Mouse (Mus musculus): Measurements from ENCODE around the gene Ren1.

Gene Ren1

DNA sequence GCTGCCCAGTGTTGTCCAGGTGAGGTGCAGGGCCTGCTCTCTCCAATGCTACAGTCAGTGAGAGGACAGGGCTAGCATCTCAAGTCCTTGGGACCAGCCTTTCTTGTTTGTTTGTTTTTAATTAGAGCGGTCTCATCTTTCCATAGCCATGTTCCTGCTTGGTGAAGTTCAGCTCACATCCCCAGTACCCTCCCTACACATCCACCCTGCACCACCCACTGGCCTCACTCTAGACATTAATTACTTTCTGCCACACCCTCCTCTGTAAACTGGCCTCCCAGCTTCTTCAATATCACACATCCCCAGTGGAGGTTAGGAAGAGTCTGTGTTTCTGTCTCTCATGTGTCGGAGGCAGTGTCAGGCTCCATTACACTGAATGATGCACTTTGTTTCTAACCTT lies 6.0 kb upstream of the Ren1 start:
- DNase-seq (ENCODE audit: low spot score), result no peak

DNA sequence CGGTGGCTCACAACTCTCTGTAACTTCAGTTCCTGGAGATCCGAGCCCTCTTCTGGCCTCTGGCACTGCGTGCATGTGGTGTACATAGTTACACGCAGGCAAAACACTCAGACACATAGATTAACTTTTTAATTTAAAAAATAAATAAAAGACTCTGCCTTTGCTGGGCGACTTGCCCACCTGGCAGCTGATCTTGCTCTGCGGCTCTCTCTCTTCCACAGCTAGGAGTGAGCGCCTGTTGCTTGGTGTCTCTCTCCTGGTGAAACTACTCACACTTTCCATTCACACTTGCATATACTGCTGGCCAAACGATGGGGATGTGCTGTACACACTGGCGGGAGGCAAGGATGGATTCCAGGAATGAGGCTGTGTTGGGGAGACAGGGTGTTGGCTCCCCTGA lies 3.8 kb upstream of the Ren1 start:
- no peak for DNase-seq (ENCODE audit: low spot score)

DNA sequence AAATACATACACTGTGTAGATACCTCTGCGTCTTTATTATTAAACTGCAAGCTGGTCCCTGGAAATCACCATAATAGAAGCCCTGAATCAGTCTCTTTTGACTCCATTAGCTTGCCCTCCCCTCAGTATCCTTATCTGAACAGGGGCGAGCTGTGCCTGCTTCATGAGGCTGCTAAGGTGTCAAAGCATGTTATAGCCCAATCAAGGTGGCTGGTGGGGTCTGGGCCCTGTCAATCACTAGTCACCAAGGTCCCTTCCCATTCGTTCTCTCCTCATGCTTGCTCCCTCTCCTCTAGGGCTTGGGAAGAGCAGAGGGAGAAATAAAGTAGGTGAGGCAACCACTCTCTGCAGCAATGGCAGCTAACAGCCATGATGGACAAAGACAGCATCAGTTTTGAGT lies 3.1 kb upstream of the Ren1 start:
- no peak for DNase-seq (ENCODE audit: low spot score)

DNA sequence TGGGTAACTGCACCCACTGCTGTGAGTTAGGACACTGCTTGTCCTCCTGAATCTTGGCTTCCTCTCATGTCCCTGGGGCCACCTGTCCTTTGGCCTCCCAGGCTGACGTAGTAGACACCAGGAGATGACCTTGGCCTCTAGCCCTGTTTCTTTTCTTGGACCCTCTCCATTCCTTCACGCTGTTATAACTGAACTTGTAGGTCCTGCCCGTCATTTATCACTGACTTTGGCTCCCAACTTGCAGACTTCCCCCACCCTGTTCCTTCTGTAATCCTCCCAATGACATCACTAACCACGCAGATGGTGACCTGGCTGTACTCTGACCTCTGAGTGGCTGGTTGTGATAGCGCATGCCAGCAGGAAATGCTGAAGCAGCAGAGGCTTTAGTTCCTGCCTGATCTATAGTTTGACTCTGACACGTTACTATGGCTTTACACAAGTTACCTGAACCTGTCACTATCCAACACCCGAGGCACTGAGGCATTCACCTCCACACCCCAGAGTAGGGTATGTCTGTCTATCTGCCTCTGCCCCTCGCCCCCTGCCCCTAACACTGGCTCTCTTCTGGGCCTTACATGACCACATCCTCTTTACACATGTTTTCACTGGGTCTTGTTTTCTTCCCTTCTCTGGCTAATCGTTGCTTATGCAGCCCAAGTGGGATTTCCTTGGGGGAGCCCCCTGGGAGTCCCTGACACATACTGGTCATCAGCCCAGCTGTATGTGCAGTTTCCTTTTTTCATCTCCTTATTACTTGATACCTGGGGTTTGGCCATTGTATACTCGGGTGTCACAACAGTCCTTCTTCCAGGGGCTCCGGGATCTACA lies 2.4 kb upstream of the Ren1 start:
- DNase-seq (ENCODE audit: low spot score), result no peak

DNA sequence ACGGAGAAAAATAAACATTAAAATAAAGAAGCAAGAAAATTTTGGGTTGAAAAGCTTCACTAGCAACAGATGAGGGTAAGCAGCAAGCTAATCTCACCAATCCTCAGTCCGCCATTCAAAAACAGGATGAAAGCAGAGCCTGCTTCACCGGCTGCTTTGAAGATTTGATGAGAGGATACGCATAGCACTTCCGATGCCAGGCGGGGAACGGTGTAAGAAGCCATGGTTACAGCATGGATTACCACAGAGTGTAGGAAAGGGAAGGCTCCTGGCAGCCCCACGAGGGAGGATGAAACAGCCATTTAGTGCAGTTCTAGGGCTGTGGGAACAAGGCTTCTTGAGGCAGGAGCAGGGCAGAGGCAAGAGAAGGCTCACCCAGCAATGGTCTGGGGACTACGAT lies 1.5 kb downstream of the Ren1 start:
- no peak for DNase-seq (ENCODE audit: low spot score)

DNA sequence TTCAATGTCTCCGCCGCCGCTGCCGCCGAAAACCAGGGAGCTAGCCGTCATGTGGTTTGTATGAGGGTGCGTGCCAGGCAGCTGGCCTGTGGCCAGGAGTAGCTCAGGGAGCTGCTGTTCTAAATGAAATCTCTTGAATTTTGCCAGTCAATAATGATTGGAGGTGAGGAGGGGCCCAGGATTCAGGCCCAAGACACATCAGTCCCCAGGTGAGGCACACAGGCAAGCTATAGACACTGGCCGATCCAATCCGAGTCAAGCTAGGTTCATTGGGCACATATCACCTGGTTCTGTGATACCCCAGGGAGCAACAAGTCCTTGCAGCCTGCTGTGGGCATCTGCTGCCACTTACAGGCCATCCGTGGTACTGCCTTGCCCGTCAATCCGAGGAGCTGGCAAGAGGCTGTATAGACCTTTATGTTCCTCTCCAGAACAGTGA lies 3.1 kb downstream of the Ren1 start:
- peak; percentile 50 for DNase-seq (ENCODE audit: low spot score)

DNA sequence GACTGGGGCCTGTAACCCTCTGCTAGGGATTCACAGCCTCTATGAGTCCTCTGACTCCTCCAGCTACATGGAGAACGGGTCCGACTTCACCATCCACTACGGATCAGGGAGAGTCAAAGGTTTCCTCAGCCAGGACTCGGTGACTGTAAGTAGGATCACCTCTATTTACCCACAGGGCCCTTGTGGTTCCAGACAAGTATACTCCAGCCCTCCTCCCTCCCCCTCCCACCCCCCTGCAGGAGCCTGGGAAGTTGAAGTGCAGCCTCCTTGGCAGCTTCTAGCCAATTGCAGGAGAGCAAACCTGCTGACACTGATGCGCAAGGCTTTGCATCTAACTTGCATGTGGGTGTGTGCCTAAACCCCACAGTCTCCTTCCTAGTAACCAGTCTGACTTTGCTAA lies 5.2 kb downstream of the Ren1 start:
- no peak for DNase-seq (ENCODE audit: low spot score)

DNA sequence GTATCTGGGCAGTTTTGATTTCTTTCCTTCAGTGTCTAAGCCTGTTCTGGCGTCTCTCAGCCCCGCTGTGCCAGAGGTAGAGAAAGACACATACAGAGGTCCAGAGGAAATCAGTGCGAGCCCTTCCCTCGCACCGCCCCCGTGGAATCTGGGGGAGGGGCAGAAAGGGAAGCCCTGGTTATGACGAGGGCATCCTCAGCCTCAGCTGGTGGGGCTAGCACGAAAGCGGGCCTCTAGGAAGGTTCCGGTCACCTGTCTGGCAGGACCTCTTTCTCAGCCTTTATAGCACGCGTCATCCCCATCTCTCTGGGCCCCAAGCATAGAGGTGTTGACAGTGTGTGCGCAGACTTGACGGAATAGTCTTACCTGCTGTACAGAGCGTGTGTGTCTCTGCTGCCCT lies 5.6 kb downstream of the Ren1 start:
- no peak for DNase-seq (ENCODE audit: low spot score)

DNA sequence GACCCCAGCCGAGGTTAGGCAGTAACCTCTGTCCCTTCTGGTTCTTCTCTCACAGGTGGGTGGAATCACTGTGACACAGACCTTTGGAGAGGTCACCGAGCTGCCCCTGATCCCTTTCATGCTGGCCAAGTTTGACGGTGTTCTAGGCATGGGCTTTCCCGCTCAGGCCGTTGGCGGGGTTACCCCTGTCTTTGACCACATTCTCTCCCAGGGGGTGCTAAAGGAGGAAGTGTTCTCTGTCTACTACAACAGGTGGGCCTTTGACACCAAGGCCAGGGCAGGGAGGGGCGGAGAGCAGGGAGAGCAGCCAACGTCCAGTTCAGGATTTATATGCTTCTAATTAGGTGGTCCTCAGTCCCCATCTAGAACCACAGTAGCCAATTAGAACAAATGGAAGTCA lies 6.0 kb downstream of the Ren1 start:
- DNase-seq (ENCODE audit: low spot score), result no peak

DNA sequence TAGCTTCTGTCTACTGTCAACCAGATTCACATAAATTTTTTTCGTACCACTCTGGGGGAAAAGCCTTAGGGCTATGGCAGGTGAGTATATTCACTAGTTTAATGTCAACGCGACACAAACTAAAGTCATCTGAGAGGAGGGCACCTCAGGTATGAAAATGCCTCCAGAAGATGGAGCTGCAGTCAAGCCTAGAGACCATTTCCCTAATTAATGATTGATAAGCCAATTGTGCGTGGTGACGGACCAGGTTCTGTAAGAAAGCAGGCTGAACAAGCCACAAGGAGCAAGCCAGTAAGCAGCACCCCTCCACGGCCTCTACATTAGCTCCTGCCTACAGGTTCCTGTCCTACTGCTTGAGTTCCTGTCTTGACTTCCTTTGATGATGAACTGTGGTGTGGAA lies 10.7 kb downstream of the Ren1 start:
- DNase-seq (ENCODE audit: low spot score), result no peak

DNA sequence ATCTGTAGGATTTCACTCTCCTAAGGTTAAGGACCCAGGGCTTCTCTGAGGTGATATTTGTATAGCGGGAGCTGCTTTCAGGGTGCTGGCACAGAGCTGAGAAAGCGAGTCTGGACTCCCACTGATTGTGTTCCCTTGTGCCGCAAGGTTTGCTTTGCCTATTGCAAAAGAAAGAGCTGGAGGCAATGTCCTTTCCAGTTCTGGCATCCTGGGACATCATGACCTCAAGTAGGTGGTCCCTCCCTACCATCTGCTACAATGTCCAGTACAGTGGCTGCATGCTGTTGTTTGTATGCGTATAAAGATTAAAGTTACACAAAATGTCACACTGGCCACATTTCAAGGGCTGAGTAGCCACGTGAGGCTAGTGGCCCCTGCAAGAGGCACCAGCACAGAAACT lies 11.8 kb downstream of the Ren1 start:
- DNase-seq (ENCODE audit: low spot score), result no peak

DNA sequence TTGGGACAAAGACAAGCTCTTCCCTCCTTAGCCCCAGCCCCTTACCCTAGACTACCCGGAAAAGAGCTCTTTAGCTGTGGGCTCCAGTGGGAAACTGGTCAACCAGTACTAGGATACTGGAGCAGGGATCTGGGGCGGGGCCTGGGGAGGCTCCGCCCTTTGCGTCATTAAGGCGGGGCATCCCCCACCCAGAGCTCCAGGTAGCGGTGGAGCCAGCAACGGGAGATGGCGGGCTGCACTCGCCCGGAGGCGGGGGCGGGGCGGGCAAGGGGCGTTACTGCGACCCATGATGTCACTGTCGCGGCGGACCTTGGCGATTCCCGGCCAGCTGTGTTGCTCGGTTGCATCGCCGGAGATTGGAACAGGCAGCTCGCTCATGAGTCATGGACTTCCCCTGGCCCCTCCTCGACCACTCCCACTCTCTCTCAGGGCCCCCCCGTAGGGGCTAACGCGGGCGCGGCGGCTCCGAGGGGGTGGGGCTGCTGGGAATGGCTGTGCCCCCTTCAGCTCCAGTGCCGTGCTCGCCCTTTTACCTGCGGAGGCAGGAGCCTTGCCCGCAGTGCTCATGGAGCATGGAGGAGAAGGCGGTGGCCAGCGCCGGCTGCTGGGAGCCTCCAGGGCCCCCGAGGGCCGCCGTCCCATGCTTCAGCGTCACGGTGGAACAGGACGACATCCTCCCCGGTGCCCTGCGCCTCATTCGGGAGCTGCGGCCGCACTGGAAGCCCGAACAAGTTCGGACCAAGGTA lies 13.1 kb downstream of the Ren1 start, which contains the start of gene Etnk2:
Gene Etnk2, plus strand, starts transcription at position 297 of the 746 bp plus-strand sequence.
- DNase-seq (ENCODE audit: low spot score), result peak; percentile 88

DNA sequence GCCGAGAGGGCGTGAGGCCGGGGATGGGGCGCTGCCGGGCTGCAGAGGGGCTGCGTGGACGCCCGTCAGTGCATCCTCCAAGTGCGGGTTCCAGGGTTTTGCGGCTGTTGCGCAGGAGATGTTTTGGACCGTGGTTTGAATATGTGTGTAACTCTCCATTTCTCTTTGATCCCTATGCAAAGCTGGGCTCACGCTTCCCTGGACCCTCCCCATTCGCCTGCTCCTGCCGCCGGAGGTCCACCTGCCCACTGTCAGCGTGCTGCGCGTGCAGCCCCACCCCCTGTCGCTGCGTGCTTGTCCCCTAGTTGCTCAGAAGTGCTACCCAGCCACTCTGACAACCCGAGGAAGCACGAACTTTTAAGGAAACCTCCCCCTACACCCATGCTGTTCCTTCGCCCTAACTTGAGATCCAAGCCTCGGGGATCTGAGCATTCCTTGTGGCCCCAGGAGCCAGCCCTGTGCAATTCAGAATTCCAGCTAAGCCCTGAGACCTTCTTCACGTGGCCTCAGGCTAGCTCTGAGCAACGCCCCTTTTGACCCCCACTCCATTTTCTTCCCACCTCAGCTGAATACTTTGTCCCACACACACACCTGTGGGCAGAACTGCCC lies 13.8 kb downstream of the Ren1 start:
- no peak for DNase-seq (ENCODE audit: low spot score)

DNA sequence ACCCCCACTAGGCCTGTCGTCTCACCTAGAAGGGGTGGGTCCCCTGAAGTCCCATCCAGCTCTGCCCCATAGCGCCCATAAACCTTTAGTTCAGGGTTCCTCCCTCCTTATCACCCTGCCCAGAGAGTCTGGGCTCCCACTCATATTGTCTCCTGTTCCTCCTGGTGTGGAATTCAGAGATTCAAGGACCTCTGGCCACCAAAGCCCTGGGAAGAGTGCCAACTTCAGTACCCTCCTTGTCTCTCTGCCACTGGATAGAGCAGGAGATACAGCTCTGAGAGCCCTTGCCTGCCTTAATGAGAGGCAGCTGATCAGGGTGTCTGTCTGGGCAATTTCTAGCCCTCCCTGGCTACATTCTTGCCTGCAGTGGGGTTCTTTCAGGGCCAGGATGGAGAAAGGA lies 14.6 kb downstream of the Ren1 start:
- peak; percentile 75 for DNase-seq (ENCODE audit: low spot score)

DNA sequence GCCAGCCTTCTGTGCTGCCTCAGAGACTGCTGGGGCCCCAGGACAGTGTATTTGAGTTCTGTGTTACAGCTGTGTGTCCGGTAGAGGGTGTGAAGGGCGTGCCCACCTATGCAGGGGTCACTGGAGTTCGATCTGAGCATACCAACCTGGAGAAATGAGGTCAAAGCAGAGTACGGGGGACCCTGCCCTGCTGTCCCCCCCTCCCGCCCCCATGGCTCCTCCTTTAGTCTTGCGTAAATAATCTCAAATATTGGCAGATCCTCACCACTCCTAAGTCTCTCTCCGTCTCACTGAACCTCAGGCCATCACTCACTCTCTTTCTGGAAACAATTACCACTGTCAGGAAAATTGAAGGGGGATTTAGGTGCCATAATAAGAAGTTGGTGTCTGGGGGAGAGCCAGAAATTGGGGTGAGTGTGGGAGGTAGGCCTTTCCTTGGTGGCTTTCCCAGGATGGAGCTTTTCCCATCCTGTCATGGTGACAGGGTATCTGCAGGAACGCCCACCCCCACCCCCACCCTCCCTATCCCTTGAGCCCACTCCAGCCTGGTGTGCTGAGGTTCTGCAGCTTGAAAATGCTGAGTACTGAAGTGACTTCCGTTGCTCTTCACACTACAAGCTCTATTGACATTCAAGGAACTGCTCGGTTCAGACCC lies 16.8 kb downstream of the Ren1 start:
- DNase-seq (ENCODE audit: low spot score), result no peak

DNA sequence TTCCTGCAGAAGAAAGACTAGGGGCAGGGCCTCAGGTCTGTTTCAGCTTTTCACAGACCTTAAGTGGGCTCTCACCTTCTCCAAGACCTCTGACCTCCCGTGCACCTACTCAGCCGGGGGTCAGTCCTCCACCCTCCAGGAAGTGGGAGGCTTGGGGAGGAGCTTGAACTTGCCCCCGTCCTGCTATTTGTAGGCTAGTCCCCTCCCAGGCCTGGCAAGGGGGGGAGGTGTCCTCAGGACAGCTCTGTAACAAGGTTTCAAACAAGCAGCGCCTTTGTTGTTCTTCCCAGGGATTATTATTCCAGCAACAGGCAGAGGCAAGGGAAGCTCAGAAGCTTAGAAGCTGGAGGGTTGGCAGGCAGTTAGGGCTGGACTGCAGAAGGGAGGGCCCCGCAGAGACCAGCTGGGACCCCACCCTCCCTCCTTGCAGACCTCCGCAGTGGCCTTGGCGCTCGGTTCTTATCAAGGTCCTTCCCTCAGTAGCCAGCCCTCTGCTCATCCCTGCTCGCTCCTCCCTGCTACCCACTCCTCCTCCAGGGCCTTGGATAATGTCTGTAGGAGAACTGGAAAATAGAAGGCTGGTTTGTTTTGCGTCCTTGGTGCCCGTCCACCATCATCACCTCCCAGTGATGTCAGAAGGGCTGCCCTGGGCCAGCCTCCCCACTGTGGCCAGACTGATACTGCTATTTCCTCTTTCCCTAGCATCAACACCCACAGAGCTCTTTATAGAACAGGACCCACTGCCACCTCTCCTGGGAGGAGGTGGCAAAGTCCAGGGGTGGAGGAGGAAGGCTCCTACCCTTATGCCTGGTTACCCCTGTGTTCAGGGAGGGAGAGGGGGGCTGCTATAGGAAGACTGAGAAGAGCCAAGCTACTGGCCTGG lies 17.5 kb downstream of the Ren1 start:
- DNase-seq (ENCODE audit: low spot score), result peak; percentile 92

DNA sequence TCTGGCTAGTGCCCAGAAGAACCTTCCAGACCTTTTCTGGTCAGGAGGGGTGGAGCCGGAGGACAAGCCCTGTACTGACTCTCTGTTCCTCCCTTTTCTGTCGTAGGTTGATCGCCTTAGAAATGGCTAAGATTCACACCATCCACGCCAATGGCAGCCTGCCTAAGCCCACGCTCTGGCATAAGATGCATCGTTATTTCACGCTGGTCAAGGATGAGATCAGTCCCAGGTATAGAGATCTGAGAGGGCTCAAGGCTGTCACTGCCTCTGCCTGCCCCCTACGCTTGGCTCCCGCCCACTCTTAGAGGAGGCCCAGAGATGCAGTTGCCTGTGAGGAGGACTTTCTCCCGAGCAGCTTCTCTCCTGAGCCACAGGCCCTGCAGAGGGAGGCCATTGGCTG lies 18.3 kb downstream of the Ren1 start:
- DNase-seq (ENCODE audit: low spot score), result no peak

DNA sequence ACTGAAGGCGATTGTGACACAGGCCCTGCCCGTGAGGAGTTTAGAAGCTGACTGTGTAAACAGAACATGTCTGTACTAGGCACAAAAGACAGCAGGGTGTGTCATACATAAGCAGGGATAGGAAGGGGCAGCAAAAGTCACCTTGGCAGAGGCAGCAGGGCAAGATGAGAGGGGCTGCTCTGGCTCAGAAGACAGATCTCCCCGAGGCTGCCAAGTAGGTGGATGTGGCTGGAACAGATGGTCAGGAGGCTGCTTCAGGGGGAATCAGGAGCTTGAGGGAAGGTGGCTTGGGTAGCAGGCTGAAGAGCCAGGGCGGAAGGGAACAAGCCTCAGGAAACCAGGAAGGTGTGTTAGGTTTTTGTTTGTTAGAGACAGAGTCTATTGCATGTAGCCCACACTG lies 20.0 kb downstream of the Ren1 start:
- no peak for DNase-seq (ENCODE audit: low spot score)

DNA sequence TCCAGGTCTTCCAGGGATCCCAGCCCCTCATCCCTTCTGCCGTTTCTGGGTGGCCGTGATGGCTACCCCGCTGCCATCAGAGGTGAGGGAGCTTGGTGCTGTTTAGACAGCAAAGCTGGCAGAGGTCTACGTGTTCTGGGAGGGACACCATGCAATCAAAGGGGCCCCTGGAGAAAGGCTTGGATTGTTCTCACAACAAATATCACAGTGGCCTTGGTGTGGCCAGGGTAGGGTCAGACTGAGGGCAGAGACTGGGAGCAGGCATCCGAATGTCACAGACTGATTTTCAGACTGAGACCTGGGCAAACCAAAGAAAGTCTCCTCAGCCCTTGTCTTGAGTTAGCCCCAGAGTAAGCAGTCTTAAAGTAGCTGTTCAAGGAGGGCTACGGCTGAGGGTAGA lies 21.1 kb downstream of the Ren1 start:
- DNase-seq (ENCODE audit: low spot score), result no peak

DNA sequence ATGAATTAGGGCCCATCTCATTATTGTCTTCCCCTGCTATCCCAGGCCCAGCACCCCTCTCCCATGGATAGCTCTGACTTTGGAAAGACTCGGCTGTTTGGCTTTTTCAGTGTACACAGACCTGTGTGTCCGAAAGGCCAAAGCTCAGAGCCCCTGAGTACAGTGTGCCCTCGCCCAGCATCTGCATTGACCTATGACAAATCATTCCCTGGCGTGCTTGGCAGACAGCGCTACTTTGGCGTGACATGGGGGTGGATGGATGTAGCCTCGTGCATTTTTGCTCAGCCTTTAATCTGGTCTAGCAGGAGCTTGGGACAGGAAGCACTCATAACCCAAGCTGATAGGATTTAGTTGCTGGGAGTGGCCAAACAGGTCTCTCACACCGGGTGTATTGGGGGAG lies 21.8 kb downstream of the Ren1 start:
- DNase-seq (ENCODE audit: low spot score), result no peak

DNA sequence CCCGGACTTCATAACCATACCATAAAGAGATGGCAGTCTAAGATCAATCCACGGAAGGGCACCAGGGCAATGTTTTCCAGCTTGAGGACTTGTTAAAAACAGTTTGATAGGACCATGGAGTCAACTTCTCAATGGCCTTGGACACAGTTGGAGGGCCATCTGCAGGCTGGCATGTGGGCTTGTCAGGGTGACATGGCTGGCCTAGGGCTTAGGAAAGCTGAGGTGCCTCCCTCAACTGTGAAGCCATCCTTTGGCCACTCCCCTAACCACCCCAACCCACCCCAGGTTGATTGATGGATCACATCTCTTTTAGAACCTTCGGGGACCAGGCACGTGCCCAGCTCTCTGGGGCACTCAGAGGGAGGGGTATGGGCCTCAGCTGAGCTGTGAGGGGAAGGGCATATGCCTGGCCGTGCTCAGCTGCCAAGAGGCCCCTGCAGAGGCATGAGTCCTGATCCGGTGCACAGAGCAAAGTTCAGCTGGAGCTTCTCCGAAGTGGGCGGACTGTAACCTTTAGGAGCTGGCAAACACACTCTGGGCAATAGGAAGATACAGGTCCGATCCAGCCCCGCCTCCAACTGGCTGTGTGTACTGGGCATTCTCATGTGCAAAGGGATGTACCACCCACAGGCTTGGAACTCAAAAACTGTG lies 25.5 kb downstream of the Ren1 start:
- no peak for DNase-seq (ENCODE audit: low spot score)
